Mouse (Mus musculus): Measurements from ENCODE around the gene Mplkip.

The Mplkip gene

Small RNA genes lying within 50 kb of the gene (microRNA-seq; reads per million reads assigned to microRNA genes)
- gene Mir466i, result 0 reads per million in 2 experiments
